Mouse (Mus musculus) gastrocnemius, adult 8-10 months (tissue): ENCODE data around the gene Plg. TPM values are rescaled to one million over a fixed set of nuclear protein-coding genes. Genes with fewer than 3 reads are reported as not detected.

Source experiments
- DNase-seq, 2 experiments: peaks; one replicate each; pipeline ENCODE4 v3.0.0; 2022; ENCODE audit warnings: low spot score in 2 of 2
- total RNA-seq, 4 experiments: library from RNA; stranded (reverse); gene quantifications; 2 replicates each; pipeline ENCODE4 v1.2.4; 2022

The Plg gene
- total RNA-seq, 4 experiments from 2014 or later, result 0.56 TPM; not detected in 3

DNA sequence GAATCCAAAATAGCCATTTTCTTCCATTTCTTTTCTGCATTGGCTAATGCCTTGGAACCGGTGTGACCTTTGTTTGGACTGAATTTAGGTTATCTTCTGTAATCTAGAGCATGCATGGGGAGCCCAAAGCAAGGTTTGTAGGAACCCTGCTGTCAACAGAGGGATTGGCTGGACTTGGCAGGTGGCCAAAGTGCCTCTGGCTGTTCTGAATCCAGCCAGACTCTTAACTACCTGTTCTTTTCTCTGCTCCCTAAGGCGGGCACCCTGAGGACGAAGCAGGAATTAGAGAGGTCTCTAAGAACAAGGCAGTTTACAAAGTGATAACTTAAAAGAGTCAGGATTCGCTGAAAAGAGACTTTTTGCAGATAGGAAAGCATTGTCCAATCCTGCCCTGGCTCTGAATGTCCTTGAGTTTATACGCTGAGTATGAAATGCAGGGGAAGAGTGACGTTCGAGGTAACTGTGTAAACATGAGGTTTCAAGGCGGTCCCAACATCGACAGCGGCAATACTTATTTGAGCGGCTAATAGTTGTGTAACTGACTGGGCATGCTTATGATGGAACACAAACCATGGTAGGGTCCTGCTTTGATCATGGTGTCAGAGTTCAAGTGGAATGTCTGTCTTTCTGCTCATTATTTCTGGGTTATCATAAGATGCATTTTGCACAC is 74.6 kb downstream of the Plg start:
- no peak for DNase-seq

DNA sequence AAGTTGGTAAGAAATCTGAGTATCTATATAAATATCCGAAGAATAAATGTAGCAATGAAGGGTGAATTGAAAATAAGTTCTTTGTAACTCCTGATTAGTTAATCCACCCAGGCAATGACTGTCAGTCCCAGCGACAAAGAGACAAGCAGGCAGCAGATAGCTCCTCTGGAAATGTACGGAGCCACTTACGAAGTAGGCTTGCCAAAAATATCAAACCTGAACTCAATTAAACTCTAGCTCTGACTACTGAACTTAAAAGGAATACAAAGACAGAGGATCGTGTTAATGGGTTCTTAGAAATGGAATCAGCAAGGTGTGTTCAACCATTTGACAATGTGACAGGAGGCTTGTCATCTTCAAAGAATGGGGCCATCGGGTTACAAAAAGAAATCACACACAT is 75.3 kb downstream of the Plg start:
- DNase-seq, result no peak

GRCm38 (mm10) chr17:12455143-12455790 is 76.9 kb downstream of the Plg start:
- DNase-seq, result peak; percentile 12 to 21

DNA sequence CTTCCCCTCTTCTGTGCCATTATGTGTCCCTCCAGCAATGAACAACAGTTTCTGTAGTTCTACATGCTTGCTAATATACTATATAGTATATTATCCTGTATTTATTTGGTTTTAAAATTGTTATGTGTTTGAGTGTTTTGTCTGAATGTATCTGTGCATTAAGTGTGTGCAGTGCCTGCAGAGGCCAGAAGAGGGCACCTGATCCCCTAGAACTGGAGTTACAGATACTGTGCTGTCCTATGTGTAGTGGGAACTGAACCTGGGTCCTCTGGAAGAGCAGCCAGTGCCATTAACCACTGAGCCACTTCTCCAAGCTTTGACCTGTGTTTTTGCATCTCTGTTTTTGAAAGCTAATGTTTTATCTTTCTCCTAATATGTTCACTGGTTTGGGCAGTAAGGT is 82.8 kb downstream of the Plg start:
- no peak for DNase-seq

DNA sequence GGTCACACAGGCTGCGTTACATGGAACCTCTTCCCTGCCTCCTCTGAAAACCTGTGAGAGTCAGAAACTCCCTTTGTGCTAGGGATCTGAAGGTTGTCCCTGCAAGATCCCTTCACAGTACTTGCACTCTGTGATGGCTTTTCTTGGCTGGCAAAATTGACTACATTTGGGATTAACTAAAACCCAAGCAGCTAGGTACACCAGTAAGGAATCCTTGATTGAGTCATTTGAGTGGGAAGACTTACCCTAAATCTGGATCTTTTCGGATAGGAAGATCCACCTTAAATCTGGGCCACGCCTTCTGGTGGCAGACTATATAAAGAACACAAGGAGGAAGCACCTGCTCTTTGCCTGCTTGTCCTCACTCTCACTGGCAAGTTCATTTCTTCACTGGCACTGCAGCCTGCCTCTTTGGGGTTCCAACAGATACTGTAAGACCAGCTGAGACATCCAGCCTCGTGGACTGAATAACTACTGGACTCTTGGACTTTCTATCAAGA is 88.1 kb downstream of the Plg start:
- DNase-seq, result no peak

DNA sequence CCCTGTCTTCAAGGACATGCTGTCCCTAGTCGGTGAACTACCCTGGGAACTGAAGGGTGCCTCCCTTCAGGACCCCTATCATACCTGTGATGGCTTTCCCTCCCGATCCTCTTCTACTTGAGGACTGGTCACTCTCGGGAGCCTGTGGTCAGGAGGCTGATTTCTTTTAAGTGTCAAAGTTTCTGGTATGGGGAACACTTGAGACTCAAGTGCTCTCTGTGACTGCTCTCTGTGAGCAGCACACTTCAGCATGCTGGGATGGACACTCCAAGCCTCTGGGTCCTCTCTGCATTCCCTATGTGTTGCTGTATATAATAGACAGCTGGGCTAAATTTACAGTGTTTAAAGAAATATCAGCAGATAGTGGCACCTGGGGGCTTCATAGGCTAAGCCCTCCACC is 89.2 kb downstream of the Plg start:
- DNase-seq, result no peak

- no peak for DNase-seq
These were observed 90.3 kb downstream of the Plg start for GRCm38 (mm10) chr17:12468745-12469144.

Other genes with a start within 250 kb of the Plg start
- gene Map3k4, start 59.8 kb upstream of the Plg start, total RNA-seq, result 10 to 100 TPM; 32.4 to 41.9 (median 36.2) TPM
- 1 to 10 TPM in 1 of 4 experiments, under 1 TPM in 3; 0.46 to 1.4 (median 0.88) TPM for gene Slc22a3, start 129.1 kb downstream of the Plg start, total RNA-seq
- not detected for gene Slc22a2, start 205.5 kb downstream of the Plg start, total RNA-seq